Mouse (Mus musculus) right cerebral cortex, postnatal 10 days (tissue): Measurements from ENCODE around the gene Hoxa13.

Experiments used
- DNase-seq, 2 experiments: peaks; one replicate each; pipeline ENCODE4 v3.0.0; 2021; ENCODE audit warnings: low spot score in 2 of 2

The Hoxa13 gene

GRCm38 (mm10) chr6:52260654-52261575, at the start of gene Hoxa13:
Gene Hoxa13, minus strand, starts transcription at chr6:52260880.
- DNase-seq = no peak

GRCm38 (mm10) chr6:52310366-52310765, 49.7 kb upstream of the Hoxa13 start:
- DNase-seq = no peak

DNA sequence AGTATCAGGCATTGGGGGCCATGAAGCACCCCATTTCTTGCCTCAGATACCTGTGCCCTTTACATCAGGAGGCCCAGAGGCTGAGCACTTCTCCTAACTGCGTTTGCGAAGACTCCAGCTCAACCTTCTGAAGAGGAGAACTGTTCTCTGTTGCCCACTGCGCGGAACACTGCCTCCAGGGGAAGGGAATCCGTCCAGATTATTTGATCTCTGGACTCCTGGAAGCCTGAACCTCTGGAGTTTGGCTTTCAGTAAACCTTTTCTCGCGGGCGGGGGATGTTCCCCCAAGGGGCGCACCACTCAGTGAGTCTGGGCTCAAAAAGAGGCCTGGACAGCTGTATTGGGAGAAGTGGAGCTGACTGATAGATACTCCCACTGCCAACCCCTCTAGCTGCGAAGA, 49.1 kb upstream of the Hoxa13 start:
- no peak for DNase-seq

GRCm38 (mm10) chr6:52305877-52306389, 45.3 kb upstream of the Hoxa13 start:
- peak; percentile 59 to 80 for DNase-seq

- no peak for DNase-seq
Measured at GRCm38 (mm10) chr6:52303426-52303825, 42.7 kb upstream of the Hoxa13 start.

- DNase-seq = no peak
Measured at GRCm38 (mm10) chr6:52300806-52301205, 40.1 kb upstream of the Hoxa13 start.

DNA sequence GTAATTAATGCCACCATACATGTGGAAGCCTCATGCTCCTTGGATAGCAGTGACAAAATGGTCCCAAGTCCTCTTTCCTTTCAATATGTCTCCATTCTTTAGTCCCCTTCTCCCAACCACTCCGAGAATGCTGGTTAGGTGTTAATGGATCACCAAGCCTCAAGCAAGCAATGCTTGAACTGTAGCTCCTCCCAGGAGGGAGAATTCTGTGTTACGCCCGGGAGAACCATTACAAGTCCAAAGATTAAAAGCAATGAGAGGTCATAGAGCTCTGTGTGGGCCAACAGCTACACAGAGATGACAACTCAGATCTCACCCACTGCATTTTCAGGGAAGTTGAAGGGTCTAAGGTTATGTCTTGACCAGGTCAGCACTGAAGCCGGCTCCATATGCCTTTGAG, 37.8 kb upstream of the Hoxa13 start:
- DNase-seq = no peak

DNA sequence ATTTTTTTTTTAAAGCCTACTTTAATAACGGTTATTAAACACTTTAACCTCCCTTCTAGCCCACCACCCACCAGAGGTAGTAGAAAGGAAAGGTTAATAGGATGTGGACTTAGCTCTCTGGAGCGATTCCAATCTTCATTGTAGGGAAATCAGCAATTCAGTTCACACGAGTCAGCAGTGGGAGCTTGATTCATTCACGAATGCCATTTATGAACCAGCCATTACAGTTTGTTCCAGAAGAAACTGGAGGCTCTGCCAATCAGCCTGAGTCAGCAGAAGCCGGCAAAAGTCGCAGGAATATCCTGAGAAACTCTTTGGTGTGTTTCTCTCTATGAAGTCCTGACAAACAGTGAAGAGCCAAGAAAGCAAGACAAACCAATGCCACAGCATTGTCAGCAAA, 33.9 kb upstream of the Hoxa13 start:
- no peak for DNase-seq

DNA sequence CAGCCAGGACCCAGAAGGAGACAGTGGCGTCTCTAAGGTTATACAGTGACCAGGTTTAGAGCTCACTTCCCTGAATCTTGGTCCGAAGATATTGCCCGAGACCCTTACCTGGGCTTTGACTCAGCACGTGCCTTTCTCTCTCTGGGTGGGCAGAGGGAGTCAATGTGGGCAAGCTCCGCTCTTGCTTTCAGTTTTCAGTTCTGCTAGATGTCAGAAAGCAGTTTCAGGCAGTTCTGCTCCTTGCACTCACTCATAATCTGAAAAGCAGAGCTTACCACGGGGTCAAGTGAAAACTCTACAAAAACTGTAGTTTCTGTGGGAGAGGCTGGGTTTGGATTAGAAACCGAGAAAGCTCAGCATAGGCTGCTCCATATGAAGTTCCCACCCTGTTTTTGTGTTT, 31.6 kb upstream of the Hoxa13 start:
- DNase-seq = no peak

GRCm38 (mm10) chr6:52291021-52291860, 30.6 kb upstream of the Hoxa13 start:
- no peak for DNase-seq

DNA sequence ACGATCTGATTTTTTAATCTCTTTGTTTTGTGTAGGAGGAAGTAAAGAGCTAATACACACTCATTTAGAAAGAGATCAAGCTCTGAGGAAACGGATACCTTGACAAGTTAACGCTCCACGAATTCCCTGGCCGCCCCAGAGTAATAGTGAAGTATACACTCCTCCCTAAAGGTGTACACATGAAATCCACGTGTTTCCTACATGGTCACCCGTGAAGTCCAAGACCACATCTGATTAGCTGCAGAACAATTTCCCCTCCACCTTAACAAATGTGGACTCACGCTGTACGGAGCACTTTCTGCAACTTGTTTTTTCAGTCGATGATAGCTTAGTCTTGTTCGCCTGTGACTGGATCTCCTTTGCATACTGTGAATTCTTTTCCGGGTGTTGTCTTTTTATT, 29.5 kb upstream of the Hoxa13 start:
- no peak for DNase-seq

- DNase-seq = no peak
Measured at GRCm38 (mm10) chr6:52283896-52284295, 23.2 kb upstream of the Hoxa13 start.

GRCm38 (mm10) chr6:52281084-52281483, 20.4 kb upstream of the Hoxa13 start:
- no peak for DNase-seq

- DNase-seq = no peak
Measured at GRCm38 (mm10) chr6:52276920-52277319, 16.2 kb upstream of the Hoxa13 start.

DNA sequence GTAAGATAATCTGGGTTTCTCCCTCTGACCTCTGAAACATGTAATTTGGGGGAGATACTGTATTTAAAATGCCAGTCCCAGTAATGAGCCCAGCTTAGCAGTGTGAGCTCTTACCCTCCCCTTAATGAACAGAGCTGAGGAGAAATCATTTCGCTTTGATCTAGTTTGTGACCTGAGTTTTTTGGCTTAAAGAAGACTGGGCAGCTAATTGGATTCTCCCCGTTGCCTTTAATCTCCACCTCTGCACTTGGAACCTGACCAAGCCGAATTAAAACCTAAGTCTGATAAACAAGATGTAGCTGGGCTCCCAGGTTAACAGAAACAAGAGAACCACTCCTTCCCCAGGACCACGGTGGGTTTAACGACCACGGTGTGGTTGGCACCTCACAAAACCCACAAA, 15.7 kb upstream of the Hoxa13 start:
- DNase-seq = no peak

DNA sequence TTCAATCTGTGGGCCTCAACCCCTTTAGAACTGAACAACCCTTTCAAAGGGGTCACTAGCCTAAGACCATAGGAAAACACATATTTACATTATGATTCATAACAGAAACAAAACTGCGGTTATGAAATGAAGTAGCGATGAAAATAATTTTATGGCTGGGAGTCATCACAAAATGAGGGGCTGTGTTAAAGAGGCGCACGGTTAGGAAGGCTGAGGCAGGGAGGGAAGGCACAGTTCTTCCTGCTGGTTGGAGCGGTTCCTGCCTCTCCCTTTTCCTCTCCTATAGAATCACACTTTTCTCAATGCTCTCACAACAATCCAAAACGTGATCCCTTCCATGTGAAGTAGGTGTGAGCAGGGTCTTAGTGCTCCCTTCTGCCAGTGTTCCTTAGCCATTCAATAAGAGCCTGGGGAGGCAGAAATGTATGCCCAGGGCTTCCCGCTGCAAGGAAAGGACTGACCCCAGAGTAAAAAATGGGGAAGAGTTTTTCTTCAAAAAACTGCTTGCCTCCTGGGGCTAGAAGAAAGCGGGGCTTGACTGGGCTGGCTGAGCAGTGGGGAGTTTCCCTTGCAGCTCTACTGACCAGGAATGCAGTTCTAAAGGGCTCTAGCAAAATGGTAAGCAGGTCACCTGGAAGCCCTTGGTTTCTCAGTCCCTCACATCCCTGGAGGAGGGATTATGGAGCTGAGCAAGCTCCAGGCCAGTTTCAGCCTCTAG, 15.0 kb upstream of the Hoxa13 start:
- no peak for DNase-seq

DNA sequence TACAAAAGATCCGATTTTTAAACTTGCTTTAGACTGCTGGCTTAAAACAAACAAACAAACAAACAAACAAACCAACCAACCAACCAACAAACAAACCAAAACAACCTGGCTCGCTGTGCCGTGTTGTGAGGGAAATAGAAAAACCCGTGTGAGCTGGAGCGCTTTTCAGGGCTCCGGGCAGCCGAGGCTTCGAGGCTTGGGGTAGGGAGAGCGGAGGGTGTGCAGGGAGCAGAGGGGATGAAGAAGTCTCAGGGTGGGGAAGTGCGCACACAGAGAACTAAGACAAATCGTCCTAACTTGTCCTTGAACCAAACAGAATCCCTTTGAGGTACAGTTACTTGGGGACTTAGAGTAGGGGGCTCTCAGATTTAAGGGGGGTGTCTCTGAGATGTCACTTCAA, 13.9 kb upstream of the Hoxa13 start:
- no peak for DNase-seq

DNA sequence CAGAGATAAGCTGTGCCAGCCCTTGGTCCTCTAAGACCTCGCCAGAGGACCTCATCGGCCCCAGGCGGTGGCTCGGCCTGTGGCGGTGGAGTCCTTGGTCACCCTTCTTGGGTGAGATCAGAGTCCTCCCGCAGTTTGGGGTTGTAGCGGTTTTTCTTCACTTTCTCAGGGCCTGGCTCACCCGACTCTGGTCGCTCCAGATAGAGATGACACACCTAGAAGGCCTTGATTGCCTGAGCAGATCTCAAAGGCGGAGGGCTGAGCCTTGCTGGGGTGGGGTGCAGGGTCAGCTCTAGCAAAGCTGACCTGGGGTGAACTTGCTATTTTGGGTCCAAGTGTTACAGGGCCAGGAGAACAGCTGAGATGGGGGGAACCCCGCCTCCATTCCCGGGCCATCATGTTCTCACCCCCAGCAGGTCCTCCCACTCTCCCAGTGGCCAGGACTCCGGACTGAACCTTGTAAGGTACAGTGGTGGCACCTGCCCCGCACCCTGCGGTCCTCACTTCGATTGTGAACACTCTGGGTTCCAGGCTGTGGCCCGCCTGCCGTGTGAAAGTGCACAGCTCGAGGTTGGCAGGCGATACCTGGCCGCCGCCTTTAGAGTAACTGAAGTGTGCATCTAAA, 13.1 kb upstream of the Hoxa13 start:
- no peak for DNase-seq

GRCm38 (mm10) chr6:52272766-52273655, 12.3 kb upstream of the Hoxa13 start:
- no peak for DNase-seq
